Mouse (Mus musculus): ENCODE measurements at regions not wholly inside any gene's neighbourhood (a gene's known extent, or its start where the extent isn't known, plus 50 kb on each side); places are given as distances from the start of the nearest gene placed in this dataset.

- no peak overlapping the region for H3K4me3 ChIP-seq (ENCODE audit: low read length)
- WGBS = 20% methylated on average over 3 of the region's 3 CpGs
- no peaks in the 10 kb centered on the region for H3K9me3 ChIP-seq (replicated peaks; ENCODE audit: control insufficient read depth, low read length)
- H3K36me3 ChIP-seq (ENCODE audit: control insufficient read depth, insufficient read depth) = no peaks in the 10 kb centered on the region
- peaks cover 7% of the 10 kb centered on the region; the same call in 1 of the 2 replicates for H3K4me1 ChIP-seq (ENCODE audit: control insufficient read depth, insufficient read depth, low read length)
- ATAC-seq (replicated peaks; ENCODE audit: extremely low read depth, insufficient read depth, low FRiP score) = no peak
- H3K27me3 ChIP-seq (ENCODE audit: control insufficient read depth, insufficient read depth, low read length) = no peaks in the 10 kb centered on the region
- no peak overlapping the region for H3K9ac ChIP-seq (ENCODE audit: low read length)
- H3K4me2 ChIP-seq (ENCODE audit: low read depth, low read length) = no peak overlapping the region
- H3K27ac ChIP-seq (ENCODE audit: low read length) = no peak overlapping the region
These were observed 161.2 kb upstream of the Dapk1 start for GRCm38 (mm10) chr13:60440586-60440985.

- no peak overlapping the region for H3K4me3 ChIP-seq (ENCODE audit: low read length)
- no peak for ATAC-seq (replicated peaks; ENCODE audit: extremely low read depth, insufficient read depth, low FRiP score)
These were observed 156.6 kb upstream of the Dapk1 start for GRCm38 (mm10) chr13:60445164-60445563.

GRCm38 (mm10) chr13:60446926-60447325 is 154.8 kb upstream of the Dapk1 start:
- no peak overlapping the region; the same call in 1 of the 2 replicates for H3K9ac ChIP-seq (ENCODE audit: low read length)
- no peak overlapping the region for H3K4me2 ChIP-seq (ENCODE audit: low read depth, low read length)
- H3K27ac ChIP-seq (ENCODE audit: low read length) = no peak overlapping the region
- no peak overlapping the region for H3K4me3 ChIP-seq (ENCODE audit: low read length)
- no peak for ATAC-seq (replicated peaks; ENCODE audit: extremely low read depth, insufficient read depth, low FRiP score)
- no peaks in the 10 kb centered on the region for H3K9me3 ChIP-seq (replicated peaks; ENCODE audit: control insufficient read depth, low read length)
- 45% methylated on average over 5 of the region's 5 CpGs for WGBS
- H3K36me3 ChIP-seq (ENCODE audit: control insufficient read depth, insufficient read depth) = no peaks in the 10 kb centered on the region
- no peaks in the 10 kb centered on the region for H3K27me3 ChIP-seq (ENCODE audit: control insufficient read depth, insufficient read depth, low read length)
- no peaks in the 10 kb centered on the region for H3K4me1 ChIP-seq (ENCODE audit: control insufficient read depth, insufficient read depth, low read length)

More at GRCm38 (mm10) chr13:60445164-60445563, 156.6 kb upstream of the Dapk1 start:
- Histone ChIP-seq H3K27me3 (ENCODE audit: control insufficient read depth, insufficient read depth, low read length) (no peaks in the 10 kb centered on the region), H3K9ac (ENCODE audit: low read length) (no peak overlapping the region), H3K9me3 (replicated peaks; ENCODE audit: control insufficient read depth, low read length) (no peaks in the 10 kb centered on the region), H3K27ac (ENCODE audit: low read length) (no peak overlapping the region), H3K4me1 (ENCODE audit: control insufficient read depth, insufficient read depth, low read length) (peaks cover 7% of the 10 kb centered on the region; the same call in 1 of the 2 replicates), H3K4me2 (ENCODE audit: low read depth, low read length) (no peak overlapping the region), H3K36me3 (ENCODE audit: control insufficient read depth, insufficient read depth) (no peaks in the 10 kb centered on the region)
- 69% methylated on average over 5 of the region's 5 CpGs for WGBS

GRCm38 (mm10) chr13:60450721-60451506 is 150.8 kb upstream of the Dapk1 start:
- no peak overlapping the region for H3K4me2 ChIP-seq (ENCODE audit: low read depth, low read length)
- H3K4me3 ChIP-seq (ENCODE audit: low read length) = no peak overlapping the region
- no peak overlapping the region for H3K27ac ChIP-seq (ENCODE audit: low read length)
- H3K36me3 ChIP-seq (ENCODE audit: control insufficient read depth, insufficient read depth) = no peaks in the 10 kb centered on the region
- H3K9me3 ChIP-seq (replicated peaks; ENCODE audit: control insufficient read depth, low read length) = no peaks in the 10 kb centered on the region
- peaks cover 11% of the 10 kb centered on the region for H3K4me1 ChIP-seq (ENCODE audit: control insufficient read depth, insufficient read depth, low read length)
- ATAC-seq (replicated peaks; ENCODE audit: extremely low read depth, insufficient read depth, low FRiP score) = no peak
- 77% methylated on average over 10 of the region's 10 CpGs for WGBS
- no peak overlapping the region for H3K9ac ChIP-seq (ENCODE audit: low read length)
- H3K27me3 ChIP-seq (ENCODE audit: control insufficient read depth, insufficient read depth, low read length) = no peaks in the 10 kb centered on the region

GRCm38 (mm10) chr13:60453821-60454483 is 147.8 kb upstream of the Dapk1 start:
- Histone ChIP-seq H3K4me3 (ENCODE audit: low read length) (no peak overlapping the region), H3K27ac (ENCODE audit: low read length) (no peak overlapping the region), H3K9me3 (replicated peaks; ENCODE audit: control insufficient read depth, low read length) (no peaks in the 10 kb centered on the region), H3K4me1 (ENCODE audit: control insufficient read depth, insufficient read depth, low read length) (peaks cover 11% of the 10 kb centered on the region), H3K27me3 (ENCODE audit: control insufficient read depth, insufficient read depth, low read length) (no peaks in the 10 kb centered on the region), H3K9ac (ENCODE audit: low read length) (no peak overlapping the region), H3K4me2 (ENCODE audit: low read depth, low read length) (no peak overlapping the region), H3K36me3 (ENCODE audit: control insufficient read depth, insufficient read depth) (no peaks in the 10 kb centered on the region)
- ATAC-seq (replicated peaks; ENCODE audit: extremely low read depth, insufficient read depth, low FRiP score) = no peak
- WGBS = 83% methylated on average over 9 of the region's 9 CpGs

GRCm38 (mm10) chr13:60455033-60455619 is 146.6 kb upstream of the Dapk1 start:
- peaks cover 11% of the 10 kb centered on the region for H3K4me1 ChIP-seq (ENCODE audit: control insufficient read depth, insufficient read depth, low read length)
- H3K36me3 ChIP-seq (ENCODE audit: control insufficient read depth, insufficient read depth) = no peaks in the 10 kb centered on the region
- no peak overlapping the region for H3K9ac ChIP-seq (ENCODE audit: low read length)
- peak; percentile 84 for ATAC-seq (replicated peaks; ENCODE audit: extremely low read depth, insufficient read depth, low FRiP score)
- peak overlapping the region; percentile 61 for H3K27ac ChIP-seq (ENCODE audit: low read length)
- H3K27me3 ChIP-seq (ENCODE audit: control insufficient read depth, insufficient read depth, low read length) = no peaks in the 10 kb centered on the region
- H3K4me3 ChIP-seq (ENCODE audit: low read length) = no peak overlapping the region; the same call in 1 of the 2 replicates
- no peaks in the 10 kb centered on the region for H3K9me3 ChIP-seq (replicated peaks; ENCODE audit: control insufficient read depth, low read length)
- 19% methylated on average over 15 of the region's 15 CpGs for WGBS
- H3K4me2 ChIP-seq (ENCODE audit: low read depth, low read length) = peak overlapping the region; percentile 14; the same call in 1 of the 2 replicates

GRCm38 (mm10) chr13:60455863-60456551 is 145.7 kb upstream of the Dapk1 start:
- Histone ChIP-seq H3K27me3 (ENCODE audit: control insufficient read depth, insufficient read depth, low read length) (no peaks in the 10 kb centered on the region), H3K4me3 (ENCODE audit: low read length) (no peak overlapping the region), H3K4me2 (ENCODE audit: low read depth, low read length) (no peak overlapping the region), H3K27ac (ENCODE audit: low read length) (no peak overlapping the region), H3K9me3 (replicated peaks; ENCODE audit: control insufficient read depth, low read length) (no peaks in the 10 kb centered on the region), H3K36me3 (ENCODE audit: control insufficient read depth, insufficient read depth) (no peaks in the 10 kb centered on the region), H3K9ac (ENCODE audit: low read length) (no peak overlapping the region), H3K4me1 (ENCODE audit: control insufficient read depth, insufficient read depth, low read length) (peaks cover 11% of the 10 kb centered on the region)
- ATAC-seq (replicated peaks; ENCODE audit: extremely low read depth, insufficient read depth, low FRiP score) = no peak
- WGBS = 64% methylated on average over 10 of the region's 10 CpGs

GRCm38 (mm10) chr13:60457277-60457676 is 144.5 kb upstream of the Dapk1 start:
- H3K27me3 ChIP-seq (ENCODE audit: control insufficient read depth, insufficient read depth, low read length) = no peaks in the 10 kb centered on the region
- H3K4me3 ChIP-seq (ENCODE audit: low read length) = no peak overlapping the region
- no peaks in the 10 kb centered on the region for H3K36me3 ChIP-seq (ENCODE audit: control insufficient read depth, insufficient read depth)
- no peak for ATAC-seq (replicated peaks; ENCODE audit: extremely low read depth, insufficient read depth, low FRiP score)
- peaks cover 11% of the 10 kb centered on the region for H3K4me1 ChIP-seq (ENCODE audit: control insufficient read depth, insufficient read depth, low read length)
- H3K9me3 ChIP-seq (replicated peaks; ENCODE audit: control insufficient read depth, low read length) = no peaks in the 10 kb centered on the region
- no peak overlapping the region for H3K4me2 ChIP-seq (ENCODE audit: low read depth, low read length)
- no peak overlapping the region for H3K9ac ChIP-seq (ENCODE audit: low read length)
- WGBS = 62% methylated on average over 10 of the region's 10 CpGs
- no peak overlapping the region for H3K27ac ChIP-seq (ENCODE audit: low read length)

All from heart, embryonic 16.5 days (tissue).